Mouse (Mus musculus): Measurements from ENCODE around the gene Necab3. TPM values are rescaled to one million over a fixed set of nuclear protein-coding genes. Genes with fewer than 3 reads are reported as not detected.

The Necab3 gene
- total RNA-seq, 4 experiments from 2014 or later: 29.2 to 33.2 (median 30.4) TPM

Other genes starting within 250 kb of the Necab3 start
- gene Cdk5rap1, start 185.9 kb downstream of the Necab3 start, total RNA-seq (2022): 10 to 100 TPM; 13.6 to 17.1 (median 16.0) TPM
- 10 to 100 TPM; 41.0 to 45.9 (median 43.5) TPM for gene Snta1, start 150.8 kb downstream of the Necab3 start, total RNA-seq (2022)
- 10 to 100 TPM; 48.9 to 60.8 (median 53.9) TPM for gene Cbfa2t2, start 122.4 kb downstream of the Necab3 start, total RNA-seq (2022)
- gene 1700003F12Rik, start 11.8 kb downstream of the Necab3 start, total RNA-seq (2022): 1 to 10 TPM in 2 of 4 experiments, under 1 TPM in 2; 0.64 to 2.0 (median 0.87) TPM
- gene Actl10, start 7.1 kb downstream of the Necab3 start, total RNA-seq (2022): under 1 TPM in 1 of 4 experiments, not detected in 3; 0.40 TPM
- gene E2f1, start 11.0 kb upstream of the Necab3 start, total RNA-seq (2022): 1 to 10 TPM; 3.5 to 5.1 (median 4.5) TPM
- 10 to 100 TPM; 11.3 to 12.6 (median 11.7) TPM for gene Pxmp4, start 44.8 kb upstream of the Necab3 start, total RNA-seq (2022)
- gene Zfp341, start 54.4 kb upstream of the Necab3 start, total RNA-seq (2022): 10 to 100 TPM in 1 of 4 experiments, 1 to 10 TPM in 3; 8.6 to 10.8 (median 9.3) TPM
- not detected for gene 4930519P11Rik, start 54.5 kb upstream of the Necab3 start, total RNA-seq (2022)
- 100 to 1,000 TPM; 206 to 234 (median 209) TPM for gene Chmp4b, start 92.8 kb upstream of the Necab3 start, total RNA-seq (2022)
- not detected for gene Gm14214, start 211.1 kb upstream of the Necab3 start, total RNA-seq (2022)
- gene Raly, start 232.2 kb upstream of the Necab3 start, total RNA-seq (2022): 10 to 100 TPM; 63.5 to 70.0 (median 64.6) TPM
- not detected for gene a, start 232.5 kb upstream of the Necab3 start, total RNA-seq (2022)

Data from layer of hippocampus, adult 8-10 months (tissue).